Mouse (Mus musculus) cortical plate, adult 2 months (tissue): ENCODE results near the gene Aff3. TPM values are rescaled to one million over a fixed set of nuclear protein-coding genes. Genes with fewer than 3 reads are reported as not detected.

Source experiments
- H3K27ac ChIP-seq: fragments of 200-500 bp; 2 replicates; pipeline ENCODE4 v1.5.1; 2012; ENCODE audit warnings: low read length, control low read depth, inconsistent platforms; ENCODE audit not compliant: insufficient read depth
- H3K4me1 ChIP-seq: fragments of 200-500 bp; 2 replicates; pipeline ENCODE4 v1.6.1; 2011; ENCODE audit warnings: low read length; ENCODE audit not compliant: control insufficient read depth, insufficient read depth
- H3K4me3 ChIP-seq: fragments of 200-500 bp; 2 replicates; pipeline ENCODE4 v1.5.1; 2011; ENCODE audit warnings: mild to moderate bottlenecking, low read length, control low read depth; ENCODE audit not compliant: insufficient read depth
- CTCF ChIP-seq: fragments of 200-500 bp; IDR thresholded peaks from 2 replicates; pipeline ENCODE4 v1.5.1; 2011; ENCODE audit warnings: mild to moderate bottlenecking, control low read depth, low read length; ENCODE audit not compliant: insufficient read depth; ENCODE audit errors: extremely low read depth
- POLR2A ChIP-seq: fragments of 200-500 bp; IDR thresholded peaks from 2 replicates; pipeline ENCODE4 v1.6.1; 2011; ENCODE audit warnings: mild to moderate bottlenecking, low read length, control low read depth; ENCODE audit not compliant: insufficient read depth; ENCODE audit errors: extremely low read depth
- polyA plus RNA-seq: library from polyadenylated mRNA; depleted of rRNA; stranded (reverse); fragments of >200 nt; gene quantifications from 2 replicates; pipeline ENCODE4 v1.2.3, GENCODE M21; 2012

Aff3 gene
- polyA plus RNA-seq, 1 experiment = 24.1 TPM

DNA sequence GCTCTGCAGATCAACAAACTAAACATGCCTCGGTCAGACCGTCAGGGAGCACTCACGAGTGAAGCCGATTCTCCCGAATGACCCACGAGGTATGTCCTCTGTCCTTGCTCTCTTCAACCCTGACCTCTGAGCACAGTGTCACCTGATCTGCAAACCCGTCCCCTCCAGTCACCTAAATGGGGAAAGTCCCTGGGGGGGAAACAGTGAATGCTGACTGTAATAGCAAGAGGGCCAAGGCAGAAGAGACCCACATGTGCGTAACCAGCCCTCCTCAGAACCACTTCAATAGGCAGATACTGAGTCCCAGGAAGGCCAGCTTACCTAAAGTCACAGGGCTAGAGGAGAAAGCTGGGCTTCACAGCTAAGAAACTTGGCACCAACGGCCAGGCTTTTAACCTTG, 82.4 kb downstream of the Aff3 start:
- no peak overlapping the region for H3K4me3 ChIP-seq
- TF ChIP-seq POLR2A (no peak), CTCF (no peak)

DNA sequence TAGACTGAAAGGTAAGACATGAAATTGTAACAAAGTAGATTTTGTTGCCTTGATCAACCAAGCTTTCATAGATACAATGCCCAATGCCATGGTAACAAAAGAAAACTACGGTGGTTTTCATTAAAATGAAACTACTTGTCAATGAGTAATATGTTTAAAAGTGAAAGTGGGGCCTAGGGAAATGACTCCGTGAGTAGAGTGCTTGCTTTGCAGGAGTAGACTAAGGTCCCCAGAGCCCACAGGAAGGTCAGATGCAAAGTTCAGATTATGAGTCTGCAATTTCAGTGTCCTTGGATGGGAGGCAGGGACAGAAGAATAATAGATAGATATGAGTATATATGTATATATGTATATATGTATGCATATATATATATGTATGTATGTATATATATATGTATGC, 84.2 kb downstream of the Aff3 start:
- no peak overlapping the region for H3K4me3 ChIP-seq
- TF ChIP-seq CTCF = no peak
- TF ChIP-seq POLR2A = no peak
- H3K4me1 ChIP-seq = no peaks in the 10 kb centered on the region
- H3K27ac ChIP-seq = no peak overlapping the region

More for the DNA sequence above, 82.4 kb downstream of the Aff3 start:
- Histone ChIP-seq H3K4me1 (no peaks in the 10 kb centered on the region), H3K27ac (no peak overlapping the region)

DNA sequence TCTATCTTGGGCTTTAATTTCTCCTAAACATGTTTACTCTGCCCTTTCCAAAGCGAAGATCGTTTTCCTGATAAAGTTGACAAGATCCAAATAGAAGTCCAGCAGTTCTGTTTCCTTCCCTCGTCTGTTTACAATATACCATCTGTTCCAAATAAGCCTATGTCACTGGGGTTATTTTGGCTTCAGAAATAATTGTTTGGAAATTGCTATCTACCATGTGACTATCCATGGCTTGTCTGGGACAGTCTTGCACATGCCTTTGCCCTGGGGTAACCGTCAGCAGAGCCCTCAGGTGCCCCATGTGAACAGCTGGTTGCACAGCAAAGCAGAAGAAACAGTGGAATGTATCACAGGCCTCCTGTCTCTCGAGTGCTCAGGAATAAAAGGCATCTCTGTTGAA, 86.4 kb downstream of the Aff3 start:
- H3K27ac ChIP-seq = no peak overlapping the region
- no peak for TF ChIP-seq CTCF
- no peak overlapping the region for H3K4me3 ChIP-seq
- no peaks in the 10 kb centered on the region for H3K4me1 ChIP-seq

DNA sequence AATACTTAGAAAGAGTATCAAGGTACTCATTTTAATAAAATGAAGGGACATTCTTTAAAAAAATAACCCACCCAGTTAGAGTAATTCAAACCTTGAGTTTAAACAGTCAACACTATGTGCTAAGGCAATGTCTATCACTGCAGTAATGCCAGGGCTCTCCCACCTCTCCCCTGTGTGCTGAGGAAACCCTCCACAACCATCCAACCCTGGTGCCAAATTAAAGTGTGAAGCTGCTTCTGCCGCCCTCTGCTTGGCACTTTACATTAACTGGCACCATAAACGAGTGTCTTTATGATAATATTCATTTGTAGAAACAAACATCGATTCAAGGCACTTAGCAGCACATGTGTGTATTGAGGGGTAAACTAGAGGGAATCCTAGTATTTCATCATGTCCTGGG, 97.0 kb downstream of the Aff3 start:
- H3K4me3 ChIP-seq = no peak overlapping the region
- H3K4me1 ChIP-seq = peaks cover 3% of the 10 kb centered on the region; the same call in 1 of the 2 replicates
- TF ChIP-seq POLR2A (no peak), CTCF (no peak)
- H3K27ac ChIP-seq = no peak overlapping the region

GRCm38 (mm10) chr1:38566101-38566678, 98.6 kb downstream of the Aff3 start:
- Histone ChIP-seq H3K27ac (no peak overlapping the region), H3K4me3 (no peak overlapping the region), H3K4me1 (peaks cover 3% of the 10 kb centered on the region; the same call in 1 of the 2 replicates)
- TF ChIP-seq CTCF = no peak

- no peak overlapping the region for H3K27ac ChIP-seq
- H3K4me3 ChIP-seq = no peak overlapping the region
- TF ChIP-seq CTCF (no peak), POLR2A (no peak)
- peaks cover 3% of the 10 kb centered on the region; the same call in 1 of the 2 replicates for H3K4me1 ChIP-seq
These were observed 99.4 kb downstream of the Aff3 start for GRCm38 (mm10) chr1:38565295-38565777.

DNA sequence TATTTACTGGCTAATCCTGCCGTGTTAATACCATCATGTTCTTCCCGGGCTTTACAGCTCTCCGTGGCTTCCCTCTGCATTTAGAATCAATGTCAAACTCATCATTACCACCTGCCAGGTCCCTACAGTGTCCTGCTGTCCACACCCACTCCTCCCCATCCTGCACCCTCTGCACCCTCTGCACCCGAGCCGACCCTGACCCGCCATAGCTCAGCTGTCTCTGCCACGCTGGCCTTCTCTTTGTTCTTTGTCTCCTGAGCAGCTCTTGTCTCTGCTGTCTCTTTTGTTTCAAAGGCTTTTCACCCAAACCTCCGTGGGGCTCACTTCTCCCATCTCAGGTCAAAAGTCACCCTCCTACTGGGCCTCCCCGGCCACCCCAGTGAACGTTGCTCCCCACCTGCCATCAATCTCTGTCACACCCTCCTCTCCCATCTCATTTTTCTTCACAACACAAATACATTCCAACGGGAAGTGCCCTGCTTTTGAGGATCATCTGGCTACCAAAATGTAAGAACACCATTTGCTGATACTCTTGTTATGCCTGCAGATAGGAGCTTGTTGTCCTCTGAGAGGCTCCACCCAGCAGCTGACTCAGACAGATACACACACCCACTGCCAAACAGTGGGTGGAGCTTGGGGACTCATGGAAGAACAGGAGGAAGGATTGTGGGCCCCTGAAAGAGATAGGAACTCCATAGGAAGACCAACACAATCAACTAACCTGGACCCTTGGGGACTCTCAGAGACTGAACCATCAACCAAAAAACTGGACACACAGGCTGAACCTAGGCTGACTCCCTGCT, 102.2 kb downstream of the Aff3 start:
- no peak for TF ChIP-seq POLR2A
- TF ChIP-seq CTCF = no peak
- Histone ChIP-seq H3K4me1 (0 out of 2 replicates have a peak, but pooled peaks cover 1% of the 10 kb centered on the region), H3K4me3 (no peak overlapping the region), H3K27ac (no peak overlapping the region)

DNA sequence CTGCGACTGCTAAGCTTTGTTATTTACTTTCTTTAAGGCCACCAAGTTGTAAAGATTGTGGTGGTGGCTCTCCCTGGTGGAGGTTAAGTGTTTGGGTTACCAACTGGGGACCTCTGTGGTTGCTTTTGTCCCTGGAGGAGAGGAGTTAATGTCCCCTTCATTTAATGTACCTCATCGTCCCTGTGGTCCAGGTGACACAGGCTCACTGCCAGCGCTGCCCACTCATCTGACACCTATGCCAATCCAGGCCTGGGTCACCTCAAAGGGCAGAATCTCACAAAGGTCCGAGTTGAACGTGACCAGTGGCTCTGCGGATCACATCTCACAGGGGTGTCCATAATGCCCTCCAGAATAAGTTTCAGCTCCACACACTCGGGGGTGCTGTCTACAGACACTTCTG, 103.4 kb downstream of the Aff3 start:
- Histone ChIP-seq H3K4me3 (no peak overlapping the region), H3K4me1 (0 out of 2 replicates have a peak, but pooled peaks cover 1% of the 10 kb centered on the region), H3K27ac (no peak overlapping the region)
- TF ChIP-seq POLR2A (no peak), CTCF (no peak)

- H3K27ac ChIP-seq = no peak overlapping the region
- TF ChIP-seq CTCF (no peak), POLR2A (no peak)
- H3K4me1 ChIP-seq = 0 out of 2 replicates have a peak, but pooled peaks cover 1% of the 10 kb centered on the region
- H3K4me3 ChIP-seq = no peak overlapping the region
These were observed 104.1 kb downstream of the Aff3 start for GRCm38 (mm10) chr1:38560666-38561065.

DNA sequence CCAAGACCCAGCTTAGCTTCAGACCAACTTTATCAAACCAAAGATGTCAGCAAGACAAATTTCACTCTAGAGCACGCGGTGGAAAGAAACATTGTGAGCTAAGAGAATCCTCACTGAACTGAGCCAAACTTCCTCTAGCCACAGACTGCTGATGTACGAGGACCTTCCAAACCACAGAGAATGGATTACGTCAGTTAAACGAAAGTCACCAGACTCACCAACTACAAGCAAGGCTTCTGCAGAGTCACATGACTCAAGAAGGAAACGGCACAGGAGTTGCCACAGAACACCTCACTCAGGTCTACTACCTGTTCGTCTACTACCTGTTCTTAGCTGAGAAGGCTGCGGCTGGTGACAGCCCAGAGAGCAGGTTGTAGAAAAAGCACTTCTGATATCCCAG, 107.1 kb downstream of the Aff3 start:
- TF ChIP-seq POLR2A (no peak), CTCF (no peak)
- Histone ChIP-seq H3K4me1 (no peaks in the 10 kb centered on the region), H3K4me3 (no peak overlapping the region), H3K27ac (no peak overlapping the region)
